Mouse (Mus musculus): ENCODE measurements at regions not wholly inside any gene's neighbourhood (a gene's known extent, or its start where the extent isn't known, plus 50 kb on each side); places are given as distances from the start of the nearest gene placed in this dataset.

DNA sequence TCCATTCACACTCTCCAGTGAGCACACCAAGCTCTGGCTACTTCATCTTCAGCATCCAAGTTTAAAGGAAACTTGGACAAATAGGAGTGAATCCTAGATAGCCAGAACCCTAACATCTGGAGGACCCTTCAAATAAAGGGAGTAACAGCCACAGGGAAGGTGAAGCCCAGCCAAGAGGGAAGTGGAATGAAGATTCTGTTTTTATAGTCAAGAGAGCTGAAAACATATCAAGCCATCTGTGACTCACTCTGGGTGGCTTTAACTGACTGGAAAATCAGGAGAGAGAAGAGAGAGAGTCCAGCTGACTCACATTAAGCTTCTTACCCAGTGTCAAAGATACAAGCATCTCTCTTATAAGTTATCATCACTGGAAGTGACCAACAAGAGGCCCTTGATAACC is 169.6 kb upstream of the Trib2 start:
- TF ChIP-seq POLR2A (IDR thresholded peaks at IDR 0.05; ENCODE audit: low read depth, low read length): no peak
- TF ChIP-seq CTCF (conservative IDR thresholded peaks at IDR 0.05; ENCODE audit: insufficient read depth, insufficient read length, low read depth, low read length): no peak

Measured in kidney, adult 2 months (tissue).